Mouse (Mus musculus) left cerebral cortex, postnatal 10 days (tissue): ENCODE results near the gene Rerg. TPM values are rescaled to one million over a fixed set of nuclear protein-coding genes. Genes with fewer than 3 reads are reported as not detected.
"Not testable (repeated sequence)": the region's sequence is repeated elsewhere in the genome, so short reads cannot be mapped to it uniquely, and the experiment has no call there.

Source experiments
- DNase-seq, 2 experiments: peaks; one replicate each; pipeline ENCODE4 v3.0.0; 2021 to 2022; ENCODE audit warnings: low spot score in 2 of 2, mixed read lengths in 1 of 2; ENCODE audit errors: extremely low spot score in 1 of 2
- intact Hi-C: fragments of 180-260 bp; cut with DNase I; formaldehyde crosslinking; loops from one replicate; pipeline ENCODE4 v1.15.1; 2025
- total RNA-seq, 2 experiments: library from RNA; stranded (reverse); gene quantifications; 2 replicates each; pipeline ENCODE4 v1.2.3; 2021

Gene Rerg
- total RNA-seq, 2 experiments from 2014 or later, result 6.6 to 7.8 TPM

- intact Hi-C loops, result no loop called here
Observed at GRCm38 (mm10) chr6:137054073-137054472, 116.2 kb downstream of the Rerg start.

DNA sequence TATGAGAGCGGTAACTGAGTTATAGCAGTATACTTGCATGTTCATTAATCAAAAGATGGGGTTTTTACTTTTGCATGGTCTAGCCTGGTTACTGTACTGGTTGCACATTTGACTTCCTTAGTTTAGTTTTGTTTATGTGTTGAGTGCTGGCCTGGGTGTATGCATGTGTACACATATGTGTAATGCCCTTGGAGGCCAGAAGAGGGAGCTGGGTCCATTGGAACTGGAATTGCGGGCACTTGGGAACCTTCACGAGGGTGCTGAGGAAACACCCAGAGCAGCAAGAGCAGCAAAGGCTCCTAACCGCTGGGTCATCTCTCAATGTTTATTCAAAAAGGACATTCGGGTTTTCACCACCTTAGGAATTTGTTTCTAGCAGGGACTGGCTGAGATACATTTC lies 116.8 kb downstream of the Rerg start:
- DNase-seq, result no peak
- intact Hi-C loops, result no loop called here

More at GRCm38 (mm10) chr6:137054073-137054472, 116.2 kb downstream of the Rerg start:
- DNase-seq, result no peak

DNA sequence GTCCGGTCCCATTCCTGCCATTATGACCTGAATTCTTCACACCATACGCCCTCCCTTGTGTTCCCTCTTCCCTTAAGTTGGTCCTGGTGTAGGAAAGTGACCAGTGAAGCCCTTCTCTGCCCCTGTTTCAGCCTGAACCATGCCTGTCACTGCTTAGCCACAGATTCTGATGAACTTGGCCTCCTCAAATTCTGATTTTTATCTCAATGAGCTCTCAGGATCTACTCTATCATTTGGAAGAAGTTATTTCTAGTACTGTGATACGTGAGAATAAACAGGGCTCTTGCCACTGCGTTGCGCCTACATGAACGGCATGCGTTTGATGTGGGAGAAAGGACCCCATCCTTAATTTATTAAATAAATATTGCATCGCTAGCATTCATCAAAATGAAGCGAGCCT lies 117.3 kb downstream of the Rerg start:
- no peak for DNase-seq

DNA sequence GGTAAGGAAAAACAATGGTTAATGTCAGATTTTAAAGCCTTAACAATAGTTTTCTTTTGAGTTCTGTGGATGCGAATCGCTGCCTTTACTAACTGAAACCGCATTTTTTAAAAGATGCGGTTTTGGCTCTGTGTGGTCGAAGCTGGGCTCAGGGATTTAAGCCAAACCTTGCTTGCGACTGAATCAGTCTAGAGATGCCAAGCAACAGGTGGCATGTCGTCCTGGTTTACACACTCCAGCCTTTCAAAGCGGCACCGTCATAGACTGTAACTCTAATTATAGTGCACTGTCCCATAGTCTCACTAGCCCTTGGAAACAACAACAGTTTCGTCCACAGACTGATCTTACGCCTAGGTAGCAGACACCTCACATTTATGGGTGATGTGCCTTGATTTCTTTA lies 123.3 kb downstream of the Rerg start:
- intact Hi-C loops, result no loop called here
- no peak for DNase-seq

More for the DNA sequence above, 117.3 kb downstream of the Rerg start:
- intact Hi-C loops, result no loop called here

GRCm38 (mm10) chr6:137045011-137045504 lies 125.2 kb downstream of the Rerg start:
- peak in 1 of 2 experiments; percentile 13 for DNase-seq
- intact Hi-C loops, result no loop called here

DNA sequence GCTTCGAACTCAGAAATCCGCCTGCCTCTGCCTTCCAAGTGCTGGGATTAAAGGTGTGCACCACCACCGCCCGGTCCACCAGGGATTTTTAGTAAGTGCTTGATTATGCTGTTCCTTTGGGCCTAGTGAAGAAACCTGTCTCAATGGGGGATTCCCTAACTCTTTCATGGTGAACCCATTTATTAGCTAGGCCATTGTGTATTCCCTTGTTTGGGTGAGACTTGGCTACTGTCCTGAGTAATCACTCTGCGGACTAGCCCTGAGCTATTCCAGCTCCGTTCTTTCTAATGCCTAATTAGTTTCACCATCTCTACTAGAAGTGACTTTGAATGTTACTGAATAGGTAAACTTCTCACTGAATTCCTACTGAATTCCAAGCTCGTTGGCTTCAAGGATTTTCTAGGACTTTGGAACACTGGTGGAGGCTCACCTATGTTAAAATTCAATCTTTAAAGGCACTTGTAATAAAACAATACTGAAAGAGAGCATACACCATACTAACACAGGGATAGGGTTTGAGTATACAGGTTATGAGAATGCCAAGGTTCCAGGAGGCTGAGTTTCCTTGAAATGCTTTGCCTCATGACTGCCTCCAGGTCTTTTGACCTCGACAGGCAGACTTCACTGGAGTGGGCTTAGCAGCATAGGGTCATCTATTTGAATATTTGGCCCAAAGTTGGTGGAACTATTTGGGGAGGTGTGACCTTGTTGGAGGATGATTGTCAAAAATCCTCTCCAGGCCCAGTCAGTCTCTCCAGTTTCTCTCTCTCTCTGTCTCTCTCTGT lies 134.5 kb downstream of the Rerg start:
- intact Hi-C loops, DNase-seq: not testable (repeated sequence)

DNA sequence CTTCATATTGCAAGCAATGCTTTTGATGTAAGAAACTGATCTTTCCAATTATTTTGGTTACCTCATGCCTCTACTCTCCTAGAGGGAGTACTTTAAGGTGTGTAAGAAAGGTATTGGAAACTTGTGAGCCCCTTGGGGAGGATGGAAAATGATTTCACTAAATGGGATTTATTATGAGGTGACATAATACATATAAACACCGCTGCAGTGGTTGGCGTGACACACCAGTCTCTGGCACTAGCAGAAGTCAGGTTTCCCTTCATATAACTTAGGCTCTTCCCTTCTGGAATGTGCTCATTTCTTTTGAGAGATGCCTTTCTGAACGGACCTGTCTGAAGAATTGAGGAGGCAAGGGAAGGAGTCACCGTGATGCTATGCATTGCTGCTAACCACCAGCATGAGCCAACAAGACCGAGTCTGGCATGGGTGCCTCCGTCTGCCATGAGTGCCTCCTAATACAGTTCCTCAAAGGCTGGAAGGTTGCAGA lies 139.6 kb downstream of the Rerg start:
- DNase-seq, result no peak
- intact Hi-C loops, result no loop called here

DNA sequence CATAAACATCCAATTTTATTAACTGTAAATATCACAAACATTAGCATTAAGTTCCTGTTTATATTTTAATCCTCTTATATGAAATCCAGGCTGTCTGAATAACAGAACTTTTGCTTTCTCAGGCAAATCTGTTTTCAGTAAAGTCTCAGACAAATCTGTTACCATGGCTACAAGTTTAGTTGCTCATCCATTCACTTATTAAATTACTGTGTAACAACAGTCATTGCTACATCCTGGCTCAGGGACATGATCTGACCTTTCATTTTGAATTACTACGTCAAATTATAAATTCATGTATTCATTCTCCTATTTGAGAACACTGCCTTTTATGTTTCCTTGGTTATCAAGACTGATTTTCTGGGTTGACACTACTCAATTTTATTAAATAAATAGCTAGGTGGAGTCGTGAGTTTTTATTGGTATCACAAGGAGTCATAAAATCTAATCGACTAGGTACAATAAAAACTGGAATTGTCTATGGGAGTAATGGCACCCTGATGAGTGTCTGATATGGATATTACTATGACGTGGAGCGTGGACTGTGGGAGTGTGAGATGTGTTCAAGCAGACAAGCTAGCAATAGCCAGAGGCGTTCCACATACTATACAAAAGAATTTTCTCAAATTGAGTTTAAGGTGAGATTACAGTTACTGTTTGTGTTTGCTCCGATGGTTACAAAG lies 140.2 kb downstream of the Rerg start:
- no peak for DNase-seq

GRCm38 (mm10) chr6:137025461-137025860 lies 144.8 kb downstream of the Rerg start:
- intact Hi-C loops, result no loop called here

More for the DNA sequence above, 140.2 kb downstream of the Rerg start:
- intact Hi-C loops, result no loop called here

GRCm38 (mm10) chr6:137024541-137024940 lies 145.8 kb downstream of the Rerg start:
- no peak for DNase-seq
- intact Hi-C loops, result no loop called here

More at GRCm38 (mm10) chr6:137025461-137025860, 144.8 kb downstream of the Rerg start:
- DNase-seq, result no peak

DNA sequence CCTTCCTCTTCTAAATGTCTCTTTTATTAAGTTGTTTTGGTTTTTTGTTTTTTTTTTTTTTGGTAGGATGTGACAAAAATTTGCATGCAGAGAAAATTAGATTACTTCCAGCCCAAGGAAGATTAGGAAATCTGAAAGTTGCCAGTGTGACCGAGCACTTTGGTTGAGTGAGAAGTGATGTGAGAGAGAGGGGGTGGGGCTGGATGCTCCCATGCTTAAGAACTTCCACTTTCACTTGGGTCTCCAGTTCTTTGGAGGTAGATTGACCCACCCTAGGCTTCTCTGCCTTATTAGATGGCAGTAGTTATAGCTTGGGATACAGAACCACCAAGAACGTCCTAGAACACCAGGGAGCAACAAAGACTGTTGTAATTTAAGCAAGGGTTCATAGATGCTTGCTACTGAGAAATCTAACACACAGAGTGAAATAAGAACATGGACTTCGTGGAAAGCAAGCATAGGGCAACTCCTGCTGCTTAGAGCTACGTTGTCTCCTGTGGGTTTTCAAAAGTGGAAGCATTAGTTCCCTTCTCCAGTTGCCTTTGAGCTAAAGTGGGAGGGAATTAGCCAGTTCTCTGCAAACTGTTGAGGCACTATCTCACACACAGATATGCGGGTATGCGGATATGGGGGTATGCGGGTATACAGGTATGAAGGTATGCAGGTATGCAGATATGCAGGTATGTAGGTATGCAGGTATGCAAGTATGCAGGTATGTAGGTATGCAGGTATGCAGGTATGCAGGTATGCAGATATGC lies 152.9 kb downstream of the Rerg start:
- no peak for DNase-seq
- intact Hi-C loops, result no loop called here

GRCm38 (mm10) chr6:137014346-137014745 lies 156.0 kb downstream of the Rerg start:
- no peak for DNase-seq
- intact Hi-C loops, result no loop called here

- intact Hi-C loops, result no loop called here
- DNase-seq, result no peak
Observed at GRCm38 (mm10) chr6:137011187-137011586, 159.1 kb downstream of the Rerg start.

Other genes starting within 250 kb of the Rerg start
- gene Erp27, start 248.3 kb downstream of the Rerg start, total RNA-seq, result under 1 TPM in 1 of 2 experiments, not detected in 1; 0.69 TPM
- gene Pde6h, start 246.7 kb downstream of the Rerg start, total RNA-seq, result 1 to 10 TPM in 1 of 2 experiments, under 1 TPM in 1; 0.18 to 1.2 TPM
- 10 to 100 TPM; 24.0 to 30.7 TPM for gene Arhgdib, start 228.6 kb downstream of the Rerg start, total RNA-seq
- gene Ptpro, start 81.8 kb upstream of the Rerg start, total RNA-seq, result 10 to 100 TPM; 73.7 to 87.0 TPM